Mouse (Mus musculus): ENCODE data around the gene Rnf220.

DNA sequence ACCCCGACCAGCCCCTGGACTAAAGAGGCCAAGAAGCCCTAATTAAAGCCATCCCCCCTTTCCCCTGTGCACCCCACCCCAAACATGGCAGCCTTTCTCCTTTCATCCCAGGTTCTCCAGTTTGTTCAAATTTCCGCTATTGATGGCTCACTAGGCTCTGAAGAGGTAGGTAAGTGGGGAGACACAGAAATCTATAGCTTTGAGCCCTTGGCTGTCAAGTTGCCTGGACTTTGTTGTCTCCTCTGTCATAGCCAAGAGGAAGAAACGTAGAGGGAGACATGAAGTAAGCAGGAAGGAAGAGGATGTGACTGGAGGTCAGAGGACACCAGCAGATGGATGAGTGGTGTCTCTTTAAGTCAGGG lies 86.8 kb downstream of the Rnf220 start:
- no peak for TF ChIP-seq CTCF (IDR thresholded peaks at IDR 0.05; ENCODE audit: low read depth)
- no peak for TF ChIP-seq EP300 (IDR thresholded peaks at IDR 0.05; ENCODE audit: low read depth)

Data from liver, postnatal 0 days (tissue).